Mouse (Mus musculus) intestine, postnatal 0 days (tissue): ENCODE data around the gene Nup188. TPM values are rescaled to one million over a fixed set of nuclear protein-coding genes. Genes with fewer than 3 reads are reported as not detected.

ENCODE experiments used
- ATAC-seq: fragments of 200-750 bp; cut with Nextera tagmentation; 2 replicates; pipeline ENCODE4 v1.8.0; 2017; ENCODE audit warnings: mild to moderate bottlenecking, moderate TSS enrichment, moderate library complexity
- H3K27ac ChIP-seq: fragments of 300-500 bp; sonication (generic); 2 replicates; pipeline ENCODE4 v1.5.1; 2014; ENCODE audit warnings: mild to moderate bottlenecking, low read depth, low read length, moderate library complexity
- H3K27me3 ChIP-seq: fragments of 300-500 bp; sonication (generic); replicated peaks from 2 replicates; pipeline ENCODE4 v1.6.1; 2014; ENCODE audit warnings: low read length, mixed read lengths; ENCODE audit not compliant: control insufficient read depth, insufficient read depth
- H3K36me3 ChIP-seq: fragments of 300-500 bp; sonication (generic); 2 replicates; pipeline ENCODE4 v1.6.1; 2014; ENCODE audit warnings: mild to moderate bottlenecking, moderate library complexity; ENCODE audit not compliant: control insufficient read depth, insufficient read depth
- H3K4me1 ChIP-seq: fragments of 300-500 bp; sonication (generic); replicated peaks from 2 replicates; pipeline ENCODE4 v1.6.1; 2014; ENCODE audit warnings: antibody characterized with exemption, low read length, mixed read lengths; ENCODE audit not compliant: control insufficient read depth, insufficient read depth
- H3K4me2 ChIP-seq: fragments of 300-500 bp; sonication (generic); replicated peaks from 2 replicates; pipeline ENCODE4 v1.6.1; 2014; ENCODE audit warnings: low read depth, mild to moderate bottlenecking, moderate library complexity
- H3K4me3 ChIP-seq: fragments of 300-500 bp; sonication (generic); 2 replicates; pipeline ENCODE4 v1.5.1; 2014; ENCODE audit warnings: low read depth, low read length
- H3K9ac ChIP-seq: fragments of 300-500 bp; sonication (generic); 2 replicates; pipeline ENCODE4 v1.6.1; 2014; ENCODE audit warnings: mild to moderate bottlenecking, low read depth, low read length
- H3K9me3 ChIP-seq: fragments of 300-500 bp; sonication (generic); 2 replicates; pipeline ENCODE4 v1.6.1; 2016; ENCODE audit warnings: mixed run types; ENCODE audit not compliant: control insufficient read depth
- CTCF ChIP-seq: sonication (generic); IDR thresholded peaks from 2 replicates; pipeline ENCODE4 v1.5.1; 2016; ENCODE audit warnings: low read depth, mild to moderate bottlenecking, control low read depth, antibody characterized with exemption, moderate library complexity
- WGBS: fragments of 180-500 bp; shearing (Covaris S2); extraction: QIAGEN DNeasy Blood & Tissue Kit; methylation state at CpG from one replicate; pipeline ENCODE4 v1.1.7; 2014; 5-methylcytosine and 5-hydroxymethylcytosine counted together
- polyA plus RNA-seq: library from polyadenylated mRNA; unstranded; fragments of >200 nt; fragmentation: Nextera tagmentation; extraction: Ambion mirVana; gene quantifications from 2 replicates; pipeline ENCODE4 v1.2.1, GENCODE M21; 2015

Gene Nup188
- polyA plus RNA-seq, 1 experiment from 2014 or later: 9.1 TPM

GRCm38 (mm10) chr2:30261064-30261736 lies 25.0 kb upstream of the Nup188 start:
- Histone ChIP-seq H3K9me3 (no peaks in the 10 kb centered on the region), H3K4me2 (no peak overlapping the region), H3K27me3 (no peaks in the 10 kb centered on the region), H3K36me3 (peaks cover 71% of the 10 kb centered on the region), H3K9ac (no peak overlapping the region), H3K4me3 (no peak overlapping the region), H3K4me1 (0 out of 2 replicates have a peak, but pooled peaks cover 3% of the 10 kb centered on the region), H3K27ac (no peak overlapping the region)
- peak; percentile 47 for TF ChIP-seq CTCF
- WGBS: 84% methylated on average over 4 of the region's 4 CpGs
- no peak for ATAC-seq

GRCm38 (mm10) chr2:30261921-30262839 lies 24.0 kb upstream of the Nup188 start:
- 92% methylated on average over 18 of the region's 18 CpGs for WGBS
- no peak for ATAC-seq
- Histone ChIP-seq H3K27ac (peak overlapping the region; percentile 51), H3K9me3 (no peaks in the 10 kb centered on the region), H3K4me2 (no peak overlapping the region), H3K9ac (no peak overlapping the region), H3K36me3 (peaks cover 61% of the 10 kb centered on the region), H3K4me1 (0 out of 2 replicates have a peak, but pooled peaks cover 12% of the 10 kb centered on the region), H3K27me3 (no peaks in the 10 kb centered on the region), H3K4me3 (no peak overlapping the region)
- TF ChIP-seq CTCF: no peak

- Histone ChIP-seq H3K9me3 (no peaks in the 10 kb centered on the region), H3K27me3 (no peaks in the 10 kb centered on the region), H3K4me3 (no peak overlapping the region), H3K27ac (no peak overlapping the region), H3K4me2 (no peak overlapping the region), H3K9ac (no peak overlapping the region), H3K4me1 (0 out of 2 replicates have a peak, but pooled peaks cover 12% of the 10 kb centered on the region), H3K36me3 (peaks cover 54% of the 10 kb centered on the region)
- 66% methylated on average over 4 of the region's 4 CpGs for WGBS
- TF ChIP-seq CTCF: no peak
- no peak for ATAC-seq
Observed at GRCm38 (mm10) chr2:30262840-30263441, 23.3 kb upstream of the Nup188 start.

- no peak overlapping the region for H3K27ac ChIP-seq
- no peak for ATAC-seq
- TF ChIP-seq CTCF: no peak
- H3K4me3 ChIP-seq: no peak overlapping the region
- no peaks in the 10 kb centered on the region for H3K9me3 ChIP-seq
- no peak overlapping the region for H3K4me2 ChIP-seq
- H3K9ac ChIP-seq: no peak overlapping the region
- peaks cover 50% of the 10 kb centered on the region for H3K36me3 ChIP-seq
- WGBS: 87% methylated on average over 6 of the region's 6 CpGs
- 0 out of 2 replicates have a peak, but pooled peaks cover 12% of the 10 kb centered on the region for H3K4me1 ChIP-seq
- H3K27me3 ChIP-seq: no peaks in the 10 kb centered on the region
Observed at GRCm38 (mm10) chr2:30263811-30264210, 22.4 kb upstream of the Nup188 start.

- peaks cover 40% of the 10 kb centered on the region for H3K36me3 ChIP-seq
- no peak overlapping the region; the same call in 1 of the 2 replicates for H3K9ac ChIP-seq
- no peaks in the 10 kb centered on the region for H3K27me3 ChIP-seq
- no peak overlapping the region for H3K4me3 ChIP-seq
- H3K27ac ChIP-seq: peak overlapping the region; percentile 79
- no peak overlapping the region for H3K4me2 ChIP-seq
- H3K4me1 ChIP-seq: 0 out of 2 replicates have a peak, but pooled peaks cover 12% of the 10 kb centered on the region
- WGBS: 53% methylated on average over 7 of the region's 7 CpGs
- ATAC-seq: no peak
- no peaks in the 10 kb centered on the region for H3K9me3 ChIP-seq
- TF ChIP-seq CTCF: no peak
Observed at GRCm38 (mm10) chr2:30264671-30265519, 21.3 kb upstream of the Nup188 start.
